Mouse (Mus musculus) ovary, postnatal 14 days (tissue): ENCODE data around the gene Casc3.
"Not testable (repeated sequence)": the region's sequence is repeated elsewhere in the genome, so short reads cannot be mapped to it uniquely, and the experiment has no call there.

Source experiments
- DNase-seq: peaks from one replicate; pipeline ENCODE4 v3.0.0; 2022; ENCODE audit warnings: low spot score

Gene Casc3

GRCm38 (mm10) chr11:98789824-98790223 is 14.9 kb upstream of the Casc3 start:
- no peak for DNase-seq

- DNase-seq = no peak
These were observed 14.0 kb upstream of the Casc3 start for GRCm38 (mm10) chr11:98790631-98791205.

GRCm38 (mm10) chr11:98791448-98791847 is 13.3 kb upstream of the Casc3 start:
- no peak for DNase-seq

GRCm38 (mm10) chr11:98792081-98792480 is 12.6 kb upstream of the Casc3 start:
- no peak for DNase-seq

- DNase-seq = peak; percentile 71
These were observed 10.2 kb upstream of the Casc3 start for GRCm38 (mm10) chr11:98794469-98795014.

GRCm38 (mm10) chr11:98795015-98795713 is 9.5 kb upstream of the Casc3 start, which contains the start of gene Msl1:
Gene Msl1, plus strand, starts transcription at chr11:98795516.
- peak; percentile 83 for DNase-seq

GRCm38 (mm10) chr11:98795714-98796514 is 8.8 kb upstream of the Casc3 start:
- DNase-seq = no peak

- DNase-seq = peak; percentile 64
These were observed 8.0 kb upstream of the Casc3 start for GRCm38 (mm10) chr11:98796515-98797216.

- DNase-seq = no peak
These were observed 7.4 kb upstream of the Casc3 start for GRCm38 (mm10) chr11:98797306-98797705.

GRCm38 (mm10) chr11:98797909-98798308 is 6.8 kb upstream of the Casc3 start:
- DNase-seq = no peak

- DNase-seq = no peak
These were observed 3.7 kb downstream of the Casc3 start for GRCm38 (mm10) chr11:98808417-98808816.

GRCm38 (mm10) chr11:98809457-98810290 is 5.0 kb downstream of the Casc3 start:
- DNase-seq = peak; percentile 98

- no peak for DNase-seq
These were observed 6.0 kb downstream of the Casc3 start for GRCm38 (mm10) chr11:98810686-98811085.

GRCm38 (mm10) chr11:98816706-98817239 is 12.1 kb downstream of the Casc3 start:
- no peak for DNase-seq

GRCm38 (mm10) chr11:98820968-98821367 is 16.3 kb downstream of the Casc3 start:
- no peak for DNase-seq

GRCm38 (mm10) chr11:98826071-98826470 is 21.4 kb downstream of the Casc3 start:
- DNase-seq = not testable (repeated sequence)

- DNase-seq = no peak
These were observed 23.2 kb downstream of the Casc3 start for GRCm38 (mm10) chr11:98827877-98828276.

GRCm38 (mm10) chr11:98829091-98829775 is 24.5 kb downstream of the Casc3 start:
- no peak for DNase-seq

- DNase-seq = no peak
These were observed 25.2 kb downstream of the Casc3 start for GRCm38 (mm10) chr11:98829875-98830274.

GRCm38 (mm10) chr11:98835296-98835695 is 30.6 kb downstream of the Casc3 start:
- DNase-seq = no peak
